Mouse (Mus musculus): Measurements from ENCODE around the gene Slc7a10. TPM values are rescaled to one million over a fixed set of nuclear protein-coding genes. Genes with fewer than 3 reads are reported as not detected.
A peak's percentile ranks its signal among the peaks of the same experiment; 100 is the strongest.

Gene Slc7a10
- total RNA-seq, 2 experiments from 2014 or later = 0.31 to 0.47 TPM

- intact Hi-C loops (cut with DNase I) = loop anchor here (5.0 kb wide), 1 partner anchor 72 kb away; no protein-coding TSS in a partner anchor
- peak; percentile 33 for DNase-seq
- peak; percentile 45 for TF ChIP-seq CTCF (IDR thresholded peaks at IDR 0.05)
- H3K4me3 ChIP-seq = peak overlapping the region; percentile 63
- H3K27ac ChIP-seq = no peak overlapping the region
Observed at GRCm38 (mm10) chr7:35184833-35185724, 1.1 kb upstream of the Slc7a10 start.

- Histone ChIP-seq H3K4me3 (no peak overlapping the region), H3K27ac (no peak overlapping the region)
- intact Hi-C loops (cut with DNase I) = loop anchor here (5.0 kb wide), 1 partner anchor 68 kb away; no protein-coding TSS in a partner anchor
- DNase-seq = no peak
- no peak for TF ChIP-seq CTCF (IDR thresholded peaks at IDR 0.05)
Observed at GRCm38 (mm10) chr7:35189699-35190098, 3.5 kb downstream of the Slc7a10 start.

- DNase-seq = no peak
- intact Hi-C loops (cut with DNase I) = no loop called here
- Histone ChIP-seq H3K27ac (no peak overlapping the region), H3K4me3 (no peak overlapping the region)
- TF ChIP-seq CTCF (IDR thresholded peaks at IDR 0.05) = no peak
Observed at GRCm38 (mm10) chr7:35191276-35191675, 5.1 kb downstream of the Slc7a10 start.

- TF ChIP-seq CTCF (IDR thresholded peaks at IDR 0.05) = no peak
- Histone ChIP-seq H3K27ac (no peak overlapping the region), H3K4me3 (no peak overlapping the region)
- no peak for DNase-seq
- intact Hi-C loops (cut with DNase I) = no loop called here
Observed at GRCm38 (mm10) chr7:35197022-35197421, 10.8 kb downstream of the Slc7a10 start.

GRCm38 (mm10) chr7:35198981-35199754 lies 13.0 kb downstream of the Slc7a10 start:
- no peak for TF ChIP-seq CTCF (IDR thresholded peaks at IDR 0.05)
- intact Hi-C loops (cut with DNase I) = no loop called here
- no peak for DNase-seq
- H3K27ac ChIP-seq = no peak overlapping the region
- no peak overlapping the region for H3K4me3 ChIP-seq

- TF ChIP-seq CTCF (IDR thresholded peaks at IDR 0.05) = no peak
- DNase-seq = no peak
- intact Hi-C loops (cut with DNase I) = no loop called here
- Histone ChIP-seq H3K4me3 (no peak overlapping the region), H3K27ac (no peak overlapping the region)
Observed at GRCm38 (mm10) chr7:35199755-35200154, 13.6 kb downstream of the Slc7a10 start.

GRCm38 (mm10) chr7:35211791-35212190 lies 25.6 kb downstream of the Slc7a10 start:
- TF ChIP-seq CTCF (IDR thresholded peaks at IDR 0.05) = no peak
- no peak overlapping the region for H3K4me3 ChIP-seq
- H3K27ac ChIP-seq = no peak overlapping the region
- no peak for DNase-seq
- intact Hi-C loops (cut with DNase I) = no loop called here

- no peak for TF ChIP-seq CTCF (IDR thresholded peaks at IDR 0.05)
- peak overlapping the region; percentile 79 for H3K4me3 ChIP-seq
- intact Hi-C loops (cut with DNase I) = no loop called here
- peak overlapping the region; percentile 54; the same call in 1 of the 2 replicates for H3K27ac ChIP-seq
- DNase-seq = peak; percentile 46
Observed at GRCm38 (mm10) chr7:35214442-35215222, 28.4 kb downstream of the Slc7a10 start.

- Histone ChIP-seq H3K4me3 (peak within 1 kb of the TSS; percentile 79), H3K27ac (peak within 1 kb of the TSS; percentile 54)
- peak; percentile 90 for DNase-seq
- intact Hi-C loops (cut with DNase I) = no loop called here
- TF ChIP-seq CTCF (IDR thresholded peaks at IDR 0.05) = no peak
Observed at GRCm38 (mm10) chr7:35215225-35215624, 29.0 kb downstream of the Slc7a10 start, which contains the start of gene Lrp3. TSS of gene Lrp3 (minus strand) at chr7:35215498.

GRCm38 (mm10) chr7:35215731-35216130 lies 29.5 kb downstream of the Slc7a10 start:
- no peak for DNase-seq
- H3K27ac ChIP-seq = peak overlapping the region; percentile 53; the same call in 1 of the 2 replicates
- peak overlapping the region; percentile 79 for H3K4me3 ChIP-seq
- intact Hi-C loops (cut with DNase I) = loop anchor here (2.0 kb wide), 1 partner anchor 19 kb away; no protein-coding TSS in a partner anchor
- no peak for TF ChIP-seq CTCF (IDR thresholded peaks at IDR 0.05)

GRCm38 (mm10) chr7:35220694-35221365 lies 34.6 kb downstream of the Slc7a10 start:
- H3K4me3 ChIP-seq = no peak overlapping the region
- no peak for DNase-seq
- intact Hi-C loops (cut with DNase I) = no loop called here
- no peak overlapping the region for H3K27ac ChIP-seq
- TF ChIP-seq CTCF (IDR thresholded peaks at IDR 0.05) = no peak

GRCm38 (mm10) chr7:35230333-35230732 lies 44.1 kb downstream of the Slc7a10 start:
- no peak overlapping the region for H3K4me3 ChIP-seq
- TF ChIP-seq CTCF (IDR thresholded peaks at IDR 0.05) = peak; percentile 21; the same call in 1 of the 2 replicates
- H3K27ac ChIP-seq = no peak overlapping the region
- intact Hi-C loops (cut with DNase I) = no loop called here
- no peak for DNase-seq

Data from gastrocnemius, adult 2 months (tissue).